Mouse (Mus musculus) cerebellum, postnatal 10 days (tissue): ENCODE data around the gene Hoxc10.

Experiments used
- DNase-seq, 2 experiments: peaks; one replicate each; pipeline ENCODE4 v3.0.0; 2021; ENCODE audit warnings: mixed read lengths in 2 of 2

Hoxc10 gene

DNA sequence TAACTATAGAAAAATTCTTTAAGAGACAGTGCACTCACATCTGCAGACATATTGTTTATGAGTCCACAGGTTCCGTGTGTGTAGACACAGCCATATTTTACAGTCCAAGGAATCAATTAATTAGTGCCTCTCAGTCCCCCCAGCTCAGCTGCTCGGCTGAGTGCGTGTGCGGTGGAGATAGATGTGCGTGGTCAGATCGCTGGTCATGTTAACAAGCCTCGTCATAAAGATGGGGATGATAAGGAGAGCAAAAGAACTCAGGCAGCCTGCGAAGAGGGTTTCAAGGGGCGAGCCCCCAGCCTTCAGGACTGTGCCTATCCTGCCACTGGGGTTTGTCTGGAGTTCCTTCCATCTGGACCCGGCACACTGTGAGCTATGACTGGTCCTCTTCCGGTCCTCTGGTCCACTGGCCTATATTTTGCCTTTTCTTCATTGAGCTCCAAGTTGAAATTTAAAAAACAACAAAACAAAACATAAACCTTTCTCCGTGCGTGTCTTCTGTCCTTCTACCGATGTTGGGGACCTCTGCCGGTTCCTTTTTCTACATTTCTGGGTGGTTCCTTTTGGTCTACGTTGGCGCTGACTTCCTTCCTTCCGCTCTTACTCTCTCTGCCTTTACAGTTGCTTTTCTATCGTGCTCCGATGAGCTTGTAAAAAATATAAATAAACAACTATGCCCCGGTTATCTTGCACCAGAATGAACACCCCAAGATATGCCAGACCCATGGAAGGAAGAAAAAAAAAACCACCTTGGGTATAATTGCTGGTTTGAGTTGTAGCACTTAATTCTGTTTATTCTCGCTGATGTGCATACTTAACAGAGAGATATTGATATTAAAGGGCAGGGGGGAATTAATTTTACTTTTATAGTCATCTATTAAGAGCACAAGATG lies 21.2 kb upstream of the Hoxc10 start:
- DNase-seq: no peak

DNA sequence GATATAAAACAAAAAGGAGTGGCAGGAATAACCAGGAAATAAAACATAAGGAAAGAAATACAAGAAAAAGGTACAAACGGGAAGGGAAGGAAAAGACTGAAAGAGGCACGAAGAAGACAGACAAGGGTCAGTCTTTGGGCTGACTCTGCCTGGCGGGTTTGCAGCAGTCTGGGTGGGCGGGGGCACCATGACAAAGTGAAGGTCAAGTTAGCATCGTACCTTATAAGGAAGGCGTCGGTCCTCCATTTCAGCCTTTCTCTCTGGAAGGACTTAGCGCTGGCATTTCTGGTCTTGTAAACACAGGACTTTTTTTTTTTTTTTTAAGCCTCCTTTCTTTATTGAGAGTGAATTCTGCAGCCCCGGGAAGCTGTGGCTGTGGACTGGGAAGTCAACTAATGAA lies 19.3 kb upstream of the Hoxc10 start:
- DNase-seq: no peak

GRCm38 (mm10) chr15:102948842-102949241 lies 17.8 kb upstream of the Hoxc10 start:
- peak in 1 of 2 experiments; percentile 64 for DNase-seq

- no peak for DNase-seq
These were observed 16.9 kb upstream of the Hoxc10 start for GRCm38 (mm10) chr15:102949696-102950095.

- DNase-seq: no peak
These were observed 15.7 kb upstream of the Hoxc10 start for GRCm38 (mm10) chr15:102950877-102951276.

DNA sequence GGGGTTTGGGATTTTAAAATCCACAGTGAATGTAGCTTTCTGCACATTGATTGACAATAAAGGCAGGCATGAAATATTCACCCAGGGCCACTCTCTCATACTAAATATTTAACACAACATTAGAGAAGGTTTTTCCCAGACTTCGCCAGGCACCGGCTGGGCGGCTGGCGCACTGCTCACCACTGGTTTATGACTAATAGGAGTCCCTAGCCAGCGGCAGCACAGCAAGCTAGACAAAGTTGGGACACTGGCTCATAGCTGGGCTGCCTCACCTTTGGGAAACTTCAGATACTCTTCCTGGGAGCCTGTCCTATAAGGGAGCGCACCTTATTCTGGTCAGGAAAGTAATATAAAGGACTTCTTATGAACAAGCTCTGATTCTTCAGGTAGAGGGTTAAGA lies 13.0 kb upstream of the Hoxc10 start:
- no peak for DNase-seq

- DNase-seq: no peak
These were observed 12.2 kb upstream of the Hoxc10 start, which contains the start of gene Hoxc11 for GRCm38 (mm10) chr15:102954192-102955006. Gene Hoxc11 (plus strand): TSS chr15:102954427.

- no peak for DNase-seq
These were observed 11.6 kb upstream of the Hoxc10 start for GRCm38 (mm10) chr15:102955007-102955382.

DNA sequence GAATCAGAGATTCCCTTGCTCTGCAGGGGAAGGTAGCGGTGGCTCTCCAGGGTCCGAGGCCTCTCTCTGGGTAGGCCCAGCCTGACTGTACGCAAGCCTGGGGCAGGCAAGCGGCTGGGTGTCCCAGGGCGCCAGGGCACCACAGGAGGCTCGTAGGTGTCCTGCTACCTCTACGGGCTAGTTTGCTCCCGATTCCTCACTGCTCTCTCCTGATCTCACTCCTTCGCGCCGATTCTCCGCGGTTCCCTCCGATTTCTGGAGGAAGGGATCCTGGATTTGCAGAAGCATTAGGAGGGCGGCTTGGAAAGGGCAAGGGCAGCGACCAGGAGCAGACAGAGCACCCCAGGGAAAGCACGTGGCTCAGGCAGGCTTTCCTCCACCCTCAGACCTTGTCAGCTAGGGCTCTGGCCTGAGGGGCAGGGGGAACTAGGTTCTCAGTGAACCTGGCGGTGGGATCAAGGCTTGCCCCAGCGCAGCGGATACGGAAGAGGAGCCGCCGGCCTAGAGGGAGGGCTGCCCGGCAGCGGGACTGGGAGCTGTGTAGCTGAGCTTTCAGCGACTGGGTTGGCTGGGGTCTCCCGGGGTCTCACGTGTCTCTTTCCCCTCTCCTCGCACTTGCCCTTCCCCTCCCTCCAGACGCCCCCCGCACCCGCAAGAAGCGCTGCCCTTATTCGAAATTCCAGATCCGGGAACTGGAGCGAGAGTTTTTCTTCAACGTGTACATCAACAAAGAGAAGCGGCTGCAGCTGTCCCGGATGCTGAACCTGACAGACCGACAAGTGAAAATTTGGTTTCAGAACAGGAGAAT lies 10.6 kb upstream of the Hoxc10 start:
- no peak for DNase-seq

- no peak for DNase-seq
These were observed 9.7 kb upstream of the Hoxc10 start for GRCm38 (mm10) chr15:102956906-102957305.

GRCm38 (mm10) chr15:102959663-102960191 lies 6.9 kb upstream of the Hoxc10 start:
- DNase-seq: no peak

DNA sequence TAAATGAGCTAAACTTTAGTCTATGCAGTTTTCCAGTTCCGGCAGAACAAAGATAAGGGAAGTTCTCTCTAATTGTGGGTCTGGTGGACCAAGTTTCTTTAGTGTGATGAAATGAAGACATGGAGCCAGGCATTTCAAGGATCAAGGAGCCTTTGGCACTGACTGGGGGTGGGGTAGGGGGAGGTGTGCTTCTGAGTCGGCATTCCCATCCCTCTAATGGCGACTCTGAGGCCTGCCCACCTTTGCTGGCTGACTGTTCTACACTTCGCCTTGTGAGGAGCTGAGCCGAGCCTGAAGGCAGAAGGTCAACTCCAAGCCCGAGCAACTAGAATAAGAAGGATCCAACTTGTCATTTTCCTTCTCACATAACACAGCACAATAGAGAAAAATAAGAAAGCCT lies 4.9 kb upstream of the Hoxc10 start:
- no peak for DNase-seq

DNA sequence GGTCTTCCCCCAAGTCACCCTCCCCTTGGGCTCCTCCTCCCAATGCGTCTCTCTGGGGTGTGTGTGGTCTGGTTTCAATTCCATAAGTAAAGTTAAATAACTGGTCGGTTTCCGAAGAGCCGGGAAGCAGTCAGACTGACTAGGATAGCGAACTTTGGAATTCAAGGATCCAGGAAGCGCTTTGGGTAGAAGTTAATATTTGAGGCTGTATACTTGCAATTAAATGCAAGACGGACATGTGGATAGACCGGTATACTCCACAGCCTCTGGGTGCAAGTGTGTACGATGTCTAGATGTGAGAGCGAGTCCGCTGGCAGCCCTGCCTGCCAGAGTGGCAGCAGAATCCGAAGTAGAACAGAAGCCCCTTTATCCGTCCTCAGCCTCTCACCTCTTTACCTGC lies 4.1 kb upstream of the Hoxc10 start:
- no peak for DNase-seq

GRCm38 (mm10) chr15:102963259-102963658 lies 3.3 kb upstream of the Hoxc10 start:
- DNase-seq: no peak

- DNase-seq: no peak
These were observed 2.6 kb upstream of the Hoxc10 start for GRCm38 (mm10) chr15:102963671-102964640.

DNA sequence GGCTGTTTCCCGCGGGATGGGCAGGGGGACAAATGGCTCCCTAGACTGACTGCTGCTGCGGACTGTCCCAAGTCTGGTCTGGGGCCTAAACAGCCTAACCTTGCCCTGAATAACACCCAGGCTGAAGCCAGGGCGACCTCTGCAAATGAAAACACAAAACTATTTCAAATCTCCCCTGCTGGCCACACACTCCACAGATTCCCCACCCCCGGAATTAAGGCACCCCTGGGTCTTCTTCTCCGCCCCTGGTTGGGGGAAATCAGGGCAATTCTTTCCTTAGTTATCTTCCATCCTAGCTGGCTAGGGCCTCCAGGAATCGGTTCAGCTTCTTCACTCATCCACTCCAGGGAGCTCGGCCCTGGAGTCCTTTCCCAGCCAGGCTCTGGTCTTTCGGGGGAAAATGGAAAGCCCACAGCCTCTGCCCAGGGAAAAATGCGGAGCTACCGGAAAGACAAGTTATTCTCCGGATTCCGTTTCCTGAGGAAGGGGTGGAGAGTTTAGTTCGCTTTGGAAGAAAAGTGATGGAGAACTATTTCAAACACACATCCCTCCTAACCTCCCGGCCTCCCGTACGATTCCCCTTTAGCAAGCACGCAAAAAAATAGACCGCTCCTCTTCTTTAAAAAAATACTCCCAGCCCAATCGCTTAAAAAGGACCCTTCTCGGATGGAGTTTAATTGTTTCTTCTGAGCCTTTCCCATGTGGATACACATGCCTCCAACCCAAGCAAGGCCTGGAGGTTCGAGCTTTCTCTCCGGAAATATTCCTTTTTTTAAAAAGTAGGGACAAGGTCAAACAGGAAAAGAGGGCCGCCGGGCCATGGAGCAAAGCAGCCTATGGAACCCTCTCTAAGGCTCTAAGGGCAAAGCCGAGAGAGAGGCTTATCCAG lies 1.3 kb upstream of the Hoxc10 start:
- no peak for DNase-seq

GRCm38 (mm10) chr15:102965892-102966775 lies 462 bp upstream of the Hoxc10 start:
- peak; percentile 74 to 78 for DNase-seq

DNA sequence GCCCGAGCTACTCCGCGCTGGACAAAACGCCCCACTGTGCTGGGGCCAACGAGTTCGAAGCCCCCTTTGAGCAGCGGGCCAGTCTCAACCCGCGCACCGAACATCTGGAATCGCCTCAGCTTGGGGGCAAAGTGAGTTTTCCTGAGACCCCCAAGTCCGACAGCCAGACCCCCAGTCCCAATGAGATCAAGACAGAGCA lies 615 bp downstream of the Hoxc10 start, which contains the start of gene Hoxc5:
Hoxc5 (plus strand) TSS at position 132 of the 199 bp plus-strand sequence.
- DNase-seq: no peak

GRCm38 (mm10) chr15:102967511-102968397 lies 1.2 kb downstream of the Hoxc10 start:
- DNase-seq: no peak
